Mouse (Mus musculus) bone marrow macrophage, adult 2 months (primary cell): ENCODE data around the gene Ift172.

ENCODE experiments used
- CTCF ChIP-seq: IDR thresholded peaks from 2 replicates; pipeline ENCODE4 v1.5.1; 2012; ENCODE audit warnings: low read depth, mild to moderate bottlenecking, low read length, moderate library complexity
- POLR2A ChIP-seq: IDR thresholded peaks from 2 replicates; pipeline ENCODE4 v1.6.1; 2012; ENCODE audit warnings: mild to moderate bottlenecking, low read depth, low read length, borderline replicate concordance

- TF ChIP-seq POLR2A (no peak), CTCF (peak; percentile 62)
Measured at GRCm38 (mm10) chr5:31328255-31328654, 37.3 kb upstream of the Ift172 start.
